Mouse (Mus musculus): ENCODE data around the gene Dgkh. TPM values are rescaled to one million over a fixed set of nuclear protein-coding genes. Genes with fewer than 3 reads are reported as not detected.

Dgkh gene
- polyA plus RNA-seq, 1 experiment from 2014 or later: 0.73 TPM

- Histone ChIP-seq H3K36me3 (peaks cover 11% of the 10 kb centered on the region; the same call in 1 of the 2 replicates), H3K9me3 (replicated peaks) (no peaks in the 10 kb centered on the region), H3K4me3 (no peak overlapping the region), H3K27ac (replicated peaks) (no peak overlapping the region), H3K4me1 (0 out of 2 replicates have a peak, but pooled peaks cover 6% of the 10 kb centered on the region), H3K27me3 (ENCODE audit: low read depth, poor library complexity, severe bottlenecking) (no peaks in the 10 kb centered on the region)
- 96% methylated on average over 2 of the region's 2 CpGs for WGBS
- no peak for DNase-seq (ENCODE audit: low spot score)
Observed at GRCm38 (mm10) chr14:78525059-78525458, 207.5 kb downstream of the Dgkh start.

- no peak for DNase-seq (ENCODE audit: low spot score)
- no peak overlapping the region for H3K27ac ChIP-seq (replicated peaks)
- peaks cover 91% of the 10 kb centered on the region for H3K36me3 ChIP-seq
- no peak overlapping the region for H3K4me3 ChIP-seq
- no peaks in the 10 kb centered on the region for H3K9me3 ChIP-seq (replicated peaks)
- H3K4me1 ChIP-seq: no peaks in the 10 kb centered on the region
- H3K27me3 ChIP-seq (ENCODE audit: low read depth, poor library complexity, severe bottlenecking): no peaks in the 10 kb centered on the region
- 82% methylated on average over 9 of the region's 9 CpGs for WGBS
Observed at GRCm38 (mm10) chr14:78510713-78511112, 221.9 kb downstream of the Dgkh start.

GRCm38 (mm10) chr14:78509791-78510190 lies 222.8 kb downstream of the Dgkh start:
- H3K9me3 ChIP-seq (replicated peaks): no peaks in the 10 kb centered on the region
- no peaks in the 10 kb centered on the region for H3K27me3 ChIP-seq (ENCODE audit: low read depth, poor library complexity, severe bottlenecking)
- DNase-seq (ENCODE audit: low spot score): no peak
- H3K36me3 ChIP-seq: peaks cover 93% of the 10 kb centered on the region
- H3K4me1 ChIP-seq: no peaks in the 10 kb centered on the region
- H3K27ac ChIP-seq (replicated peaks): no peak overlapping the region
- 93% methylated on average over 6 of the region's 6 CpGs for WGBS
- H3K4me3 ChIP-seq: no peak overlapping the region

Other genes with a start within 250 kb of the Dgkh start
- gene Akap11, start 196.0 kb downstream of the Dgkh start, polyA plus RNA-seq (2016; fragmentation: Nextera tagmentation; extraction: Ambion mirVana): 15.6 and 17.9 TPM in 2 replicates
- 6.1 and 7.2 TPM in 2 replicates for gene Vwa8, start 116.3 kb upstream of the Dgkh start, polyA plus RNA-seq (2016; fragmentation: Nextera tagmentation; extraction: Ambion mirVana)

All from midbrain, embryonic 10.5 days (tissue).